Mouse (Mus musculus) kidney, postnatal 10 days (tissue): ENCODE results near the gene Ophn1.

Source experiments
- DNase-seq: peaks from one replicate; pipeline ENCODE4 v3.0.0; 2021; ENCODE audit warnings: mixed read lengths

The Ophn1 gene

DNA sequence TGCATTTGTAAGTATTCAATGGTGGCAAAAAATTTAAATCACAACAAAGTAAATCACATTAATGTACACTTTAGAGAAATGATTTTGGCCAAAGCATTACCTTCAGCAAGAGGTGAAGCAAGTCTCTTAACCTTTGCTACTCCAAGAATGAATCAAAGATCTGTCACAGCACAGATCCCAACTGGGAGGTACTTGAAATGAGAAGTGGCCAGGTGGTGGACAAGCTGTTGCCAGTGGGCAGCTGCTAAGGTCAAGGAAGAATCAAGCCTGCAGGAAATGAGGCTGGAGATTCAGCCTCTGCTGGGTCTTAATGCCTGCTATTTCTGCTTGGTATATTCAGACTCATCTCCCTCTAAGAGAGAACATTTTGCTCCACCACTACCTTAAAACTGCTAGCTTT, 87.0 kb downstream of the Ophn1 start:
- DNase-seq = no peak

GRCm38 (mm10) chrX:98774247-98774950, 116.4 kb downstream of the Ophn1 start:
- no peak for DNase-seq

- DNase-seq = no peak
Observed at GRCm38 (mm10) chrX:98755089-98755488, 135.7 kb downstream of the Ophn1 start.

DNA sequence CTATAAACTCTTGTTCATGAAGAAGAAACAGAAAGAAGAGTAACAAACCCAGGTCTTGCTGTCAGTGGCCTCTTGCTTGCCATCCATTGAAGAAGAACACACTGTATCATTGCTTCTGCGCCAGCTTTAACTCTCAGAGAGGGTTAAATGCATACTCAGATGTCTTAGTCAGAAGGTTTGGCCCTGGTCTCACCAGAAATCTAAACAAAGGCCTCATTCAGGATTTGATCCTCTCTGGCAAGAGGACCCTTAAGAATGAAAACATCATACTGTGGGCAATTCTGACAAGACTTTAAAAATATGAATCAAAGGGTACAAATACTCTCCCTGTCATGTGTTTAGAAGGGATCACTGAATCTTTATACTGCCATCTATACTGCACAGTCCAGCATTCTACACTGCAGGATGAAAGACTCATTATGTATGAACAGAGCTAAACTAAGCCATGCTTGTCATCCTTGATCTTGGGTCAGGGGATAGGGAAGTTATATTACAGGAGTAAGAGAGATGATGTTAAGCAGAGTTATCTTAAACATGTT, 139.5 kb downstream of the Ophn1 start:
- DNase-seq = no peak

- no peak for DNase-seq
Observed at GRCm38 (mm10) chrX:98736758-98737157, 154.1 kb downstream of the Ophn1 start.

- DNase-seq = no peak
Observed at GRCm38 (mm10) chrX:98722991-98723390, 167.8 kb downstream of the Ophn1 start.

DNA sequence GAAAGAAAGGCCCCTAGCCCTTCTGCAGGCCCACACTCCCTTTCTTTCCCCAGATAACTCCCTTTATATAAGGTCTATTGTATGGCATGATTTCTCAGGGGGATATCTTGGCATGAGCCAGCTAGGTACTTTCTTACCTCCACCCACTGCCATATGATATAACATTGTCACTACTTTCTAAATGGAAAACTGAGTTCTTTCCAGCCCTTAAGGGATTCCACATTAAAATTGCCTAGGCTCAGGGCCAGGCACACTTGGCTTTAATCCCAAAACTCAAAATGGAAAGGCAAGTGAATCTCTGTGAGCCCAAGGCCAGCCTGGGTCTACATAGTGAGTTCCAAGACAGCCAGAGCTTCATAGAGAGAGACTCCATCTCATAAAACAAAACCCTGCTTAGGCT, 183.1 kb downstream of the Ophn1 start:
- no peak for DNase-seq

DNA sequence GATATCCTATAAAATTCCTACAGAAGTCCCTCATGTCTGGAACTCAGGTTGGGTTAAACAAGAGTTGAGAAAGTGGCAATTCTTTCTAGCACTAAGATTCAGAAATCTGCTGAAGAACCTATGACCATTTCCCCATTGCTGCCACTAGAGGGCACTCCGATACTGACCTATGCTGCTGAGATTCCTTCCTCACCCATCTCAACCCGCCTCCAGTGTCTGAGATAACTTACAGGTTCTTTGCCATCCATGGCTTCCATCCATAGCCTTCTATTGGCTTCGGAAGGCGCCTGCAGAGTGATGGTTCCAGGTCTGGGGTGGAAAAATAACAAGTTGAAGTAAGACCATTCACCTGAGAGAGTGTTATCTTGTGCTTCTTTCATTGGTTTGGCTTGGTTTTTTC, 189.2 kb downstream of the Ophn1 start:
- DNase-seq = peak; percentile 66

GRCm38 (mm10) chrX:98682603-98683002, 208.2 kb downstream of the Ophn1 start:
- peak; percentile 9 for DNase-seq

DNA sequence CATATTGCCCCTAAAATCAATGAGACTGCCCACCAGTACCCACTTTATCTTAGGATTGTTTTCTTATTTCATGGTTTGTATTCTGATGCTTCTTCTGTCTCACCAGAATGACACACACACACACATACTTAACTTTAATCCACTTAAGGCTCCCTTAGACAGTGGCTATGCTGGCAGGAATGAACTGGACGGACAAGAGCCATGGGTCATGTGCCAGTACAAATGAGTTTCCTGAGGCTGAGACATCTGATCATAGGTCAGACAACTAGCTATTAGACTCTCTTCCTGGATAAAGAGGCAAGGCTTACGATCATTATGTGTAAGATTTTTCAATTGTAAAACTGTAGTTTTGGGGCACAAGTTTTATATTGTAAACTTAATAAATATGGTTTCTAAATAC, 209.5 kb downstream of the Ophn1 start:
- peak; percentile 4 for DNase-seq

DNA sequence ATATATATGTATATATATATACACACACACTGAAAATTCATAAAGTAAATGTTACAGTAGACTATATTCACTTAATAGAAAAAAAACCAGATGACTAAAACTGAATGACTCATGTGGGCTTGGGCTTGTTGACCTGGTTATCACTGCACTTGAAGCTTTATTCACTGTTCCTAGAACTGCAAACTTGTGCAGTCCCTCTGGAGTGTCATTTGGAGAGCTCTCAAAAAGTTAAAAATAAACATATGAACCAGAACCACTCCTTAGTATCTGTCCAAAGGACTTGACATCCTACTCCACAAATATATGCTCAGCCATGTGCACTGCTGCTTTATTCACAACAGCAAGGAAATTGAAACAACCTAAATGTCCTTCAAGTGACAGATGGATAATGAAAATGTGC, 219.8 kb downstream of the Ophn1 start:
- DNase-seq = no peak

- DNase-seq = no peak
Observed at GRCm38 (mm10) chrX:98651431-98651830, 239.4 kb downstream of the Ophn1 start.

DNA sequence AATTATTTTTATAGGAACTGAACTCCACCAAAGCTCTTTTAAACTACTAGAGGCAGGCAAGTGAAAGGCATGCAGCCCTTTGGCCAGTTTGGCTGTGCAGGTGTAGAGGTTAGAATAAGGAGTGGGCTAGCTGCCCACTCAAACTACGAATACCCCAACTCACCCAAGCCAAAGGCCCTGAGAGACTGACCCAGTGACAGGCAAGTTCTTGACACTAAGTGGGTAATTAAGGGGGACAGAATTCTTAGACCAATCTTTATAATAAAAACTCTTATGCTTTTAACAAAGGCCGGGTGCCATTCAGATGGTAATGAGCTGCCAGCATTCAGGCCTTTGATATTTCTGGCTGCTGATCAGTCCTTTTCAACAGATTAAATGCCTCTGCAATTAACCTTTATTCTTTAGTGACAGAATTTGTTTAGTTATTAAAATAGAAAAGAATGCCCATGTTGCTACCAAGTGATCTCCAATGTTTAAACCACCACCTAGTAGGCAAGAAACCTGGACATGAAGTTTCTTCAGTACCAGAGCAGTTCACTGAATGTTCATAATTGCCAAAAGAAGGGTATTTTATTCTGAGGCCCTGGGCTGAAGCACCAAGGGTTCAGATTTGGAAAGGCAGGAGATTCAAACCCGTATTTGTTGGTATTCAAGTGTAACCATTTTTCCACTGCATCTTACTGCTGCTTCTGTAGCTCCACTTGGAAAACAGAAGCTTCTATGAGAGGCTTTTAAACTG, 262.0 kb downstream of the Ophn1 start:
- DNase-seq = no peak

GRCm38 (mm10) chrX:98618865-98619264, 272.0 kb downstream of the Ophn1 start:
- peak; percentile 46 for DNase-seq

DNA sequence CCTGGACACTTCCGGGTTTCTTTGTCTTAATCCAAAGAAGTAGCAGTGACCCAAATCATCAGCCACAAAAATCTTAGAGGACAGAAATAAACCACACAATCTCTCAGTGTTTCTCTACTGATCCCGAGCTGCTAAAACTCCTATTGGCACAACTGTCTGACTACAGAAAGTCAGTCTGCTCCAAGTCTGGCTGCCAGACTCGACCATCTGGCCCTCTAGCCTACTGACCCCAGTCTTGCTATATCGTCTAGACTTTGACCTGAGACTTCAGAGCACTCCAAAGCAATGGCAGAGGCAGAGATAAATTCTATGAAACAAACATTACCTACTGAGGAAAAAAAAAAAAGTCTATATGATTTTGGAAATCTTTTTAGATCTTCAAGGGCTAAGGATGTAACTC, 273.4 kb downstream of the Ophn1 start:
- DNase-seq = no peak

GRCm38 (mm10) chrX:98574201-98574600, 316.6 kb downstream of the Ophn1 start:
- DNase-seq = no peak

GRCm38 (mm10) chrX:98546458-98546857, 344.4 kb downstream of the Ophn1 start:
- no peak for DNase-seq

DNA sequence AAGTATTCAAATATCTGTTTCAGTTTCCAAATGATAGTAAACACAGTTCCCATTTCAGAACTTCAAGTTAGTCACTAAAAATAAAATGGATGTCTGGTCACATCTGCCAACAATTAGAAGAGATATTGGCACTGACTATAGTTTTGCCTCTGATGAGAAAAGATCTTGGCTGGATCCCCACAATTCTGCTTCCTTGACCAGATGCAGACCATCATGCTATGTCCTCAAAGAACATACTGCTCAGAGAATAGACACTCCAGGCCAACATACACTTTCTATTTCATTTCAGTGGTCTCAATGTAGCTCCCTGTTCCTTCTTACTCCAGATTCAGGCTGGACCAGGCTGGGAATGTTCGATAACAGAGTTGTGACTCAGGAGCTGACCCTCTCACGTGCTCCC, 375.5 kb downstream of the Ophn1 start:
- DNase-seq = no peak

DNA sequence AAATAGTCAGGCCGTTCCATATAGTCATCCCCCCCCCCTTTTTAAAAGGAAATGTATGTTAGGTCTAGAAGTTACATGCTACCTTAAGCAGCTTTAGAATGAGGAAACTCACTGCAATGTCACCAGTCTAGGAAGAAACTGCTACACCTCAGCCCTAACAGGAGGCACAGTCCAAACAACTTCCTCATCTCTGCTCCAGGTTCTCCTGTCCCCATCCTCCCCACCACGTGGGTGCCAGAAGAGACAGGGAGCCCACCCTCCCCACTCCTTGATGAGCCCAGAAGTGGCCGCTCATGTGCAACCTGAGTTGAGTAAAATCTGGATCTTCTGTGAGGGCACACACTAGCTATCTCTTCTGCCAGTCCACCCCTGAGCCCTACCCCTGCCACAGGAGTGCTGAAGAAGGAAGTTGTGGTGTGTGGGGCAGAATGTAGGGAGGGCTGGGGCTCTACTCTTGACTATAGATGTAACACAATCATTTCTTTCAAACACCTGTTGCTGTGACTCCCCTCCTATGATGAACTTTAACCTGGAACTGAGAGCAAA, 376.4 kb downstream of the Ophn1 start:
- no peak for DNase-seq
